Mouse (Mus musculus) erythroblast, adult 5-6 weeks (primary cell): ENCODE data around the gene P2rx3. TPM values are rescaled to one million over a fixed set of nuclear protein-coding genes. Genes with fewer than 3 reads are reported as not detected.

Experiments
- ATAC-seq: replicated peaks from 2 replicates; pipeline ENCODE4 v1.8.0; 2016; ENCODE audit warnings: moderate number of reproducible peaks, mild to moderate bottlenecking, moderate TSS enrichment, inconsistent platforms; ENCODE audit not compliant: poor library complexity, low FRiP score, severe bottlenecking
- total RNA-seq, 2 experiments: library from RNA; stranded (forward) in 1 of 2; stranded (reverse) in 1 of 2; fragments of 150-400 nt in 1 of 2; fragments of 200-764, 138-1000 nt in 1 of 2; gene quantifications; 2 replicates each; pipeline versions ENCODE4 v1.2.3 to v1.2.4; 2015 to 2017; ENCODE audit warnings: low replicate concordance in 2 of 2

Gene P2rx3
- total RNA-seq, 2 experiments from 2014 or later: not detected

DNA sequence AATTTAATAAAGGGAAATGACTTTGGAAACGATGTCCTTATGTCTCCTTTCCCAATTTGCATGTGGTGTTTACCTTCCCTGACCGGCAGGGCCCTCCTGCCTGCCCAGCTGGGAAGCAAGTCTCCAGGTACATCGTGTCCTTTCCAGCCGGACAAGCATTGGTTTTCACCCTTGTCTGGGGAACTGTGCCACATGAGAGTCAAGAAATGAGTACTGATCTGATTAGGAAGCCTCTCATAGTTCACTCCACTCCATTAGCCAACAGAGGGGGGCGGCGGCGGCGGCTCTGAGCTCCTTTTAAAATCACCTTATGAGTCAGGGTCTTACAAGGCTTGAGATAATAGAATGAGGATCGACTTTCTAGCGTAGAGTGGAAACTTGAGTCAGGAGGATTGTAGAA is 9.8 kb upstream of the P2rx3 start:
- ATAC-seq: no peak

DNA sequence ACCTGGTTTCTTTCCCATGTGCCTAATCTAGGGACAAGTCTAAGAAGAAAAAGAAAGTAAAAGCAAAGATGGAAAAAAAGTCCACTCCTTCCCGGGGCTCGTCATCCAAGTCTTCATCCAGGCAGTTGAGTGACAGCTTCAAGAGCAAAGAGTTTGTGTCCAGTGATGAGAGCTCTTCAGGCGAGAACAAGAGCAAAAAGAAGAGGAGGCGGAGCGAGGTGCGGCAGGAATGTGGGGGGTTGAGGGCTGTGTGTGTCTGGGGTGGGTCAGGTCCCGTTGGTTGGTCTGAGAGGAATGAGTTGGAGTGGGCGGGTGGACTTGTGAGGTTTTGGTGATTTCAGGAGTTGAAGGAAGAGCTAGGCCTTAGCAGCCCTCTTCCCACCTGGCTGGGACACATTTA is 9.0 kb upstream of the P2rx3 start:
- no peak for ATAC-seq

GRCm38 (mm10) chr2:85043623-85044022 is 6.4 kb upstream of the P2rx3 start:
- no peak for ATAC-seq

DNA sequence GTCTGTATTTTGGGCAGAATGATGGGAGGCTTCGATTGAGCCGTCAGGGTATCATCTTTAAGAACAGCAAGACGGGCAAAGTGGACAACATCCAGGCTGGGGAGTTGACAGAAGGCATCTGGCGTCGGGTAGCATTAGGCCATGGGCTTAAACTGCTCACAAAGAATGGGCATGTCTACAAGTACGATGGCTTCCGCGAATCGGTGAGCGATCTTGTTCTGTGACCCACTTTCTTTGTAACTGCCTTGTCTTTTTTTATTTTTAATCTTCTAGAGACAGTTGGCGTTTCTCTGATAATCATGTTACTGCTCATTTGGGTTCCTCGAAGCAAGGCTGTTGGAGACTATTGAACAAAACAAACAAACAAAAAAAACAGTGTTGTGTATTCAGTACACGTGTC is 1.1 kb upstream of the P2rx3 start:
- no peak for ATAC-seq

DNA sequence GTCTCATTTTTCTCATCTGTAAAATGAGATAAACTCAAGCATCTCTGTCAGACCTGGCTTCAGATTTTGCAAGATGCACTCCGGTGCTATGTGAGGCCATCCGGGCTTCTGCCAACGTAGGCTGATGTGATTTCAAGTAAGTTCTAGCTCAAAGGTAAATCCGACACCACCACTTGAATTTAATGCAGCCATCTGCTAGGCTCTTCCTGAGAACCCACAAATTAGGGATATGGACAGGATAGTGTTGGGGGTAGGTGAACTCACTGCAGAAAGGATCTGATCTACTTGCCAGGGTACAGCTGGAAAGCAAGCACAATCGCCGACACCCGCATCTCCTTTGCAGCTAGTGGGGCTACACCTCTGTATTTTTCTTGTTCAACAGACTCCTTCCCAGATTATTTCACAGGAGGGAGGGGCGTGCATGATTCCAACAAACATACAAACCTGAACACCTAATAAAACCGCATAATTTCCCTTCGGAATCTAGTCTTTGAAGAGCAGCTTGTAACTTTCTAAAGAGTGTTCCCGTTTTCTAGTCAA is 685 bp downstream of the P2rx3 start:
- peak; percentile 4; the same call in 1 of the 2 replicates for ATAC-seq

DNA sequence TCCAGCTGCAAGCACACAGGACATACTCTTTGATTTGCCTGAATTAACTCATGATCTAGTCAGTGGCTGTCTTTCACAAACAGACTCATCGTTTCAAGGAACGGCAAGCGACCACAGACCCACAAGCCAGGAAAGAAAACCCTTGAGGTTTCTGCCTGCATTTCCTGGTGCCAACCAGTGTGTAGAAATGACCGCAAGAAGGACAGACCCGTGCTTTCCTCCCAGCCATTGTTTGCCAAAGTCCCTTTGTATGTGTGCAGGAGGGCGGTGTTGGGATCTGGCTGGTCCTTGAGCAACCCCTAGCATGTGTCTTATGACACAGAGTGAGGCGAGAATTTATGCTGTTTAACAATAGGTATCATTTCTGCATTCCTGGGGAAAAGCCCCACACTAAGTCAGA is 3.1 kb downstream of the P2rx3 start:
- ATAC-seq: no peak

DNA sequence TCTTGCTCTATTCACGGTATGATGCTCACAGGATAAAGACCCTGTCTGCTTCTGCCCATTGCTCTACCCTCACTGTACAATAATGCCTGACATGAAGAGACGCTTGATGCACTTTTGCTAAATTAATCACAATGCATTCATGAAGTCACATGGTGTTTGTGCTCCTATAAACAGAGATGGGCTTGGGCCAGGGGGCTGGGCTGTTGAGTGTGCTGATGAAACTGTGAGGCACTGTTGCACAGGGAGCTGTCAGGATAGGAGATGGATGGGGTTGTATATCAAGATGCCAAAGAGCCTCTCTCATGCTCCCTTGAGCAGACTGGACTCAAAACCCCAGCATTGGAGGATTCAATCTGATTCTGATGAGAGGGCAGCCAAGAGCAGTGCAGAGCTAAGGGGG is 4.1 kb downstream of the P2rx3 start:
- ATAC-seq: no peak

DNA sequence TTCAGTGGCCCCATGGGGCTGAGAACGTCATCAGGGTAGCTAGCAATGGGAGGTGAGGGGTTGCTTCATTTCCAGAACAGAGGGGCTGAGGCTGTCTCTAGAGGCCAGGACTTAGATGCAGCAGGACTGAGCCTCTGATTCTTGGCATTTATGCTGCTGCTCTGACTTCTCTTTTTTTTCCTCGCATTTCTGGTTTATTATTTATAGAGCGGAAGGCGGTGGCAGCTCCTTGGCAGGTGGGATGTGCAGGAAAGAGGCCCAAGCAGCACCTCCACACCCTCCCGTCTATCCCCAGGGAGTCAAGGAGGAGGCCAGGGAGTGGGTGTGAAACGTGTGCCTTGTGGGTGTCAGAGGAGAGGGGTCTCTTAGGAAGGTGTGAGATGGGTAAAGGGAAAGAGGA is 6.3 kb downstream of the P2rx3 start:
- no peak for ATAC-seq

- no peak for ATAC-seq
Observed at GRCm38 (mm10) chr2:85029897-85030296, 7.4 kb downstream of the P2rx3 start.

DNA sequence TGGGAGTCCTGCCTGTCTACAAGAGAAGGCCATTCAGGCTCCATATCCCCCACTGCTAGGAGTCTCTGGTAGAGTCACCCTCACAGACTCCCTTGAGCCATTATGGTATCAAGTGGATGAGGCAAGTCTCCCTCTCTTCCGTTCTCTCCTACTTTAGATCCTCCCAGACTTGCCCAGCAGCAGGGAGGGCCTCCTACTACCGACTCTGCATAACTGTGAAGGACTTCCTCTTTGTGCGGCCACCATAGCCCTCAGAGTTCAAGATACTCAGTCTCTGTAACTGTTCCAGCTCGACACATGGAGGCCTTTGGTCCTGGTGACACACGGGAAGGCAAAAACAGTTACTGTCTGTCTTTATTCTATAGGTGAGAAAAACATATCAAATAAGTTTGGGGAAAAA is 10.0 kb downstream of the P2rx3 start:
- no peak for ATAC-seq

DNA sequence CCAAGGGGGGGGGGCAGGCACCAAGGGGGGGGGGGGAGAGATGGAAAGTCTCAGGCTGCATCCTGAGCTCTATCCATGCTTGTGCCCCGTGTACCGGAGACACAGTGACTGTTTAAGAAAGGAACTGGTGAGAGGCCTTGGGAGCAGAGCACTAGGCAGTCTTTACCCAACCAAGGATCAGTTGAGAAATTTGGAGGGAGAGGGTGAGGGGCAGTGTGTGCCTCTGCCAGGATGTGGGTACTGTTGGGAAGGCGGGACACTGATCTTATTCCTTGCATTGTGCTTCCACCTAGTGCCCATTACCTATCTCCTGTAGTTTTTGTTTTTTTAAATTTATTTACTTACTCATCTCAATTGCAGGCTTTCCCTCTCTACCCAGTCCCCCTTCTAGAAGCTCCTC is 11.1 kb downstream of the P2rx3 start:
- ATAC-seq: no peak

GRCm38 (mm10) chr2:85022043-85022442 is 15.2 kb downstream of the P2rx3 start:
- no peak for ATAC-seq

GRCm38 (mm10) chr2:85014588-85014982 is 22.7 kb downstream of the P2rx3 start:
- ATAC-seq: no peak

DNA sequence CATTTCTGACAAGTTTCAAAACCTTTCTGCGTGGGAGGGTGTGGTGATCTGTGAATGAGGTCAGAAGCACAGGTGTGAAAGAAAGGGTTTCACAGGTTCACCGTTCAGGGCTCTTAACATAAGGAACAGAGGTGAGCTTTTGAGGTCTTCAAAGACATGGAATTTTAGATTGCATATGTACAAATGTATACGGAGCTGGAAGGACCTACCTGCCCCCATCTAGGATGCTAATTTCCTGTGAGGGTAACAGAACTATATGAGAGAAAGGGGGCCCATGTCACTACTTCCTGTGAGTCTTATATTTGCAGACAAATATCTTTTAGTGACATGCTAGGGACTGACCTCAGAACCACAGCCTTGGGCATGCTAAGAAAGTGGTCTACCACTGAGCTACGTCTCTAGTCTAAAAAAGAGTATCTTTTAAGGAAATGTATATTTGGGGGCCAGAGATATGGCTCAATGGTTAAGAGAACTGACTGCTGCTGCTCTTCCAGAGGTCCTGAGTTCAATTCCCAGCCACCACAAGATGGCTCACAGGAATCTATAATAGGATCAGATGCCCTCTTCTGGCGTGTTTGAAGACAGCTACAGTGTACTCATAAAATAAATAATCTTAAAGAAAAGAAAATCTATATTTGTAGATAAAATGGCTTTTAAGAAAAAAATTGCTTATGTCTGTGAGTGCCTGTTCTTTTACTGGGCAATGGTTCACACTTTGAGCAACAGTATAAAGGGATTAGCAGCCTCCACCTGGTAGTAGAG is 23.3 kb downstream of the P2rx3 start:
- ATAC-seq: no peak

DNA sequence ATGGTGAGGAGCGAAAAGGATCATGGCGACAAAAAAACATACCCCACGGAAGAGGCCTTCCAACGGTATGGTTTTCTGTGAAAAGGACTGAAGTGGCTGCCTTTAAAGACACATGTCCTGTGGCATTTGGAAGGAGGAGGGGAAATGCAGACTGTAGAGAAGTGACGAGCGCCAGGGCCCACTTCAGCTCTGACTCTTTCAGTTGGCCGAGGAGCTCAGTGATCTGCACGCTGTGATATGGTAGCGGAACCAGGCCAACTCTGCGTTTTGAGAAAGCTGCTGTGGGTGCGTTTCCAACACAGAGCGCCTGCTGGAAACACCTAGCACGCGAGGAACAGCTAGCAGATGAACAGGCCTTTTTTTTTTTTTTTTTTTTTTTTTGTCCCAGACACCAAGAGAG is 24.6 kb downstream of the P2rx3 start:
- peak; percentile 68 for ATAC-seq

DNA sequence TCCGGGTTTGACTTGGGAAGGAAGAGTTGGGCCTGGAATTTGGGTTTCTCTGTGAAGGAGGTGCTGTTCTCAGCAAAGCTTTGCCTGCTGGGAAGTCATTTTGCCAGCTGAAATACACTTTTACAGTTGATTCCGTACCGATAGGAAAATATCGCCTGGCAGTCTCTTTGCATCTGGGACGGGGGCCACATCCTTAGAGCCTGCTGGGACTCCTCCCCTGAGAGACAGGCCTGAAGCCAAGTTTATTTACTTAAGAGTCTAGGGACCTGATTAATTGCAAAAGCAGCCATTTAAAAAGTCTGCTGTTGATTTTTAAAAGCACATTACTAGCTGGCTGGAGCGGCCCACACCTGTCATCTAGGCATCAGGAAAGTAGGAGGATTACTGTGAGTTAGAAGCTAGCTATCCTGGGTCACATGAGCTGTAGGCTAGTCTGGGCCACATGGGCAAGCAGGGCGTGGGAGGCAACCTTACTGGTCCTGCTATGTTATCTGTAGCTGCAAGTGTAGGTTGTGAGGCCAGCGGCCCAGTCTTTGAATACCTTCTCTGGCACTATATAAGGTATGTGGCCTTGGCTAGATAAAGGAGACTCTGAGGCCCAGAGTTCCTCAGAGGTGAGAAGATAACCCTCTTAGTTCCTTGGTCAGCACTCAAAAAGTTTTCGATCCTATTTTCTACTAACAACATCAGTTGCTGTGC is 25.2 kb downstream of the P2rx3 start:
- peak; percentile 92 for ATAC-seq

- ATAC-seq: no peak
Observed at GRCm38 (mm10) chr2:85009212-85009611, 28.1 kb downstream of the P2rx3 start.

- peak; percentile 49; the same call in 1 of the 2 replicates for ATAC-seq
Observed at GRCm38 (mm10) chr2:85007729-85008128, 29.5 kb downstream of the P2rx3 start.

GRCm38 (mm10) chr2:85006600-85006999 is 30.7 kb downstream of the P2rx3 start:
- ATAC-seq: no peak

GRCm38 (mm10) chr2:85004341-85004740 is 32.9 kb downstream of the P2rx3 start:
- ATAC-seq: no peak

- ATAC-seq: no peak
Observed at GRCm38 (mm10) chr2:85002575-85002974, 34.7 kb downstream of the P2rx3 start.
